Mouse (Mus musculus): ENCODE measurements at regions not wholly inside any gene's neighbourhood (a gene's known extent, or its start where the extent isn't known, plus 50 kb on each side); places are given as distances from the start of the nearest gene placed in this dataset.

DNA sequence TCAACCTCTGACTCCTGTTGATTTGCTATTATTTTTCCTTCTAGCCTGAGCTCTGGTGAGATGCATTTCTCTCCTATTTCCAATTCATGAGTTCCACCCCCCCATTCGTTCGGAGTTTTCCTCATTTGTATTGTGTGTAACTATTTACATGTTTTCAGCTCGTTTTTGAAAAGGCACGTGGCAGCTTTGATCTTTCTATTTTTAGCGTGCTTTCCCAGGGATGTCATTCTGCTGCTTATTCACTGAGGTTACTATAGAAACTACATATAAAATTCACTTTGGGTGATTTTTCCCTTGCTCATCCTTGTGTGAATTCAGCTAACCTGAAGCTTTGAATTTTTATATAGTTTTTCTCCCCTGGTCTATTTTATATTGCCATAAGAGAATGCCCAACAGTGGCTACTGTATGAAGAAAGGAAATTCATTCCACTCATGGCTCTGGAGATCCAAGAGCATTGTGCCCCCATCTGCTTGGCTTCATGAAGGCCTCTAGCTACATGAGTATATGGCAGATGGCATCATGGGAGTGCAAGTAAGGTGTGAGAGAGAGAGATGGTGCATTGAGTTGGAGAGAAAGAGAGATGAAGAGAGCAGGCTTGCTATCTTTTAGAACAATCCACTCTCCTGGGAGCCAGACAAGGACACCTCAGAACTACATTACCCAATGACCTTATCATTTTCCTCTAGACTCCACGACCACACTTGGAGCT lies 160.2 kb upstream of the Sh3bp4 start:
- TF ChIP-seq CTCF (conservative IDR thresholded peaks at IDR 0.05; ENCODE audit: insufficient read depth, insufficient read length, low read depth, low read length): no peak
- no peak for TF ChIP-seq POLR2A (IDR thresholded peaks at IDR 0.05; ENCODE audit: low read depth, low read length)

Data from kidney, adult 2 months (tissue).